Mouse (Mus musculus): ENCODE data around the gene Ap1s1. TPM values are rescaled to one million over a fixed set of nuclear protein-coding genes. Genes with fewer than 3 reads are reported as not detected.

Gene Ap1s1
- total RNA-seq, 2 experiments from 2014 or later = 298 to 323 TPM

GRCm38 (mm10) chr5:137076191-137076930, 30.4 kb upstream of the Ap1s1 start:
- no peak overlapping the region for H3K4me3 ChIP-seq
- H3K27ac ChIP-seq = no peak overlapping the region
- TF ChIP-seq CTCF (conservative IDR thresholded peaks at IDR 0.05) = no peak
- DNase-seq (ENCODE audit: low spot score in 2 of 2) = no peak

- no peak overlapping the region for H3K4me3 ChIP-seq
- DNase-seq (ENCODE audit: low spot score in 2 of 2) = no peak
- no peak overlapping the region for H3K27ac ChIP-seq
- no peak for TF ChIP-seq CTCF (conservative IDR thresholded peaks at IDR 0.05)
These were observed 29.8 kb upstream of the Ap1s1 start for GRCm38 (mm10) chr5:137075726-137076125.

- peak overlapping the region; percentile 18; the same call in 1 of the 2 replicates for H3K27ac ChIP-seq
- DNase-seq (ENCODE audit: low spot score in 2 of 2) = no peak
- H3K4me3 ChIP-seq = no peak overlapping the region
- no peak for TF ChIP-seq CTCF (conservative IDR thresholded peaks at IDR 0.05)
These were observed 28.3 kb upstream of the Ap1s1 start for GRCm38 (mm10) chr5:137074191-137074651.

- H3K27ac ChIP-seq = peak overlapping the region; percentile 36; the same call in 1 of the 2 replicates
- DNase-seq (ENCODE audit: low spot score in 2 of 2) = no peak
- H3K4me3 ChIP-seq = no peak overlapping the region
- TF ChIP-seq CTCF (conservative IDR thresholded peaks at IDR 0.05) = no peak
These were observed 27.2 kb upstream of the Ap1s1 start for GRCm38 (mm10) chr5:137073141-137073540.

GRCm38 (mm10) chr5:137072079-137072960, 26.4 kb upstream of the Ap1s1 start, which contains the start of gene Serpine1:
Gene Serpine1, minus strand, starts transcription at chr5:137072268.
- Histone ChIP-seq H3K4me3 (no peak within 1 kb of the TSS; the same call in 1 of the 2 replicates), H3K27ac (peak within 1 kb of the TSS; percentile 36; the same call in 1 of the 2 replicates)
- no peak for TF ChIP-seq CTCF (conservative IDR thresholded peaks at IDR 0.05)
- DNase-seq (ENCODE audit: low spot score in 2 of 2) = peak in 1 of 2 experiments; percentile 48

- Histone ChIP-seq H3K27ac (no peak overlapping the region), H3K4me3 (no peak overlapping the region)
- TF ChIP-seq CTCF (conservative IDR thresholded peaks at IDR 0.05) = no peak
- no peak for DNase-seq (ENCODE audit: low spot score in 2 of 2)
These were observed 25.1 kb upstream of the Ap1s1 start for GRCm38 (mm10) chr5:137070881-137071605.

GRCm38 (mm10) chr5:137068711-137069110, 22.8 kb upstream of the Ap1s1 start:
- no peak for TF ChIP-seq CTCF (conservative IDR thresholded peaks at IDR 0.05)
- no peak for DNase-seq (ENCODE audit: low spot score in 2 of 2)
- H3K4me3 ChIP-seq = no peak overlapping the region
- H3K27ac ChIP-seq = no peak overlapping the region

- TF ChIP-seq CTCF (conservative IDR thresholded peaks at IDR 0.05) = peak; percentile 45
- no peak for DNase-seq (ENCODE audit: low spot score in 2 of 2)
- H3K4me3 ChIP-seq = no peak overlapping the region
- H3K27ac ChIP-seq = no peak overlapping the region
These were observed 20.0 kb upstream of the Ap1s1 start for GRCm38 (mm10) chr5:137065923-137066322.

GRCm38 (mm10) chr5:137065454-137065853, 19.5 kb upstream of the Ap1s1 start:
- TF ChIP-seq CTCF (conservative IDR thresholded peaks at IDR 0.05) = no peak
- Histone ChIP-seq H3K4me3 (no peak overlapping the region), H3K27ac (no peak overlapping the region)
- DNase-seq (ENCODE audit: low spot score in 2 of 2) = no peak

- Histone ChIP-seq H3K27ac (no peak overlapping the region), H3K4me3 (no peak overlapping the region)
- no peak for DNase-seq (ENCODE audit: low spot score in 2 of 2)
- TF ChIP-seq CTCF (conservative IDR thresholded peaks at IDR 0.05) = no peak
These were observed 16.7 kb upstream of the Ap1s1 start for GRCm38 (mm10) chr5:137062601-137063000.

GRCm38 (mm10) chr5:137061809-137062481, 16.0 kb upstream of the Ap1s1 start:
- peak in 1 of 2 experiments; percentile 50 for DNase-seq (ENCODE audit: low spot score in 2 of 2)
- peak; percentile 71 for TF ChIP-seq CTCF (conservative IDR thresholded peaks at IDR 0.05)
- H3K4me3 ChIP-seq = no peak overlapping the region
- H3K27ac ChIP-seq = peak overlapping the region; percentile 56

GRCm38 (mm10) chr5:137054873-137055272, 8.9 kb upstream of the Ap1s1 start:
- Histone ChIP-seq H3K27ac (no peak overlapping the region), H3K4me3 (no peak overlapping the region)
- DNase-seq (ENCODE audit: low spot score in 2 of 2) = no peak
- no peak for TF ChIP-seq CTCF (conservative IDR thresholded peaks at IDR 0.05)
